Mouse (Mus musculus): ENCODE results near the gene 4930523C07Rik. TPM values are rescaled to one million over a fixed set of nuclear protein-coding genes. Genes with fewer than 3 reads are reported as not detected.

The 4930523C07Rik gene
- polyA plus RNA-seq (2012; rRNA removed): 2.0 TPM in 2 replicates

GRCm38 (mm10) chr1:160044237-160045021 is at the start of gene 4930523C07Rik:
4930523C07Rik (plus strand) TSS chr1:160044382.

Other genes with a start within 250 kb of the 4930523C07Rik start
- 0.22 TPM in 1 of 2 replicates, not detected in the other for gene Tnn, start 109.2 kb downstream of the 4930523C07Rik start, polyA plus RNA-seq (2012; rRNA removed)
- 65.9 and 66.5 TPM in 2 replicates for gene Mrps14, start 150.8 kb downstream of the 4930523C07Rik start, polyA plus RNA-seq (2012; rRNA removed)
- 107 and 136 TPM in 2 replicates for gene Cacybp, start 168.5 kb downstream of the 4930523C07Rik start, polyA plus RNA-seq (2012; rRNA removed)

All from central nervous system, embryonic 11.5 days (tissue).